Mouse (Mus musculus) lung, postnatal 25 days (tissue): Measurements from ENCODE around the gene Ly6g6c.

ENCODE experiments used
- DNase-seq: peaks from one replicate; pipeline ENCODE4 v3.0.0; 2022; ENCODE audit warnings: low spot score

Ly6g6c gene

DNA sequence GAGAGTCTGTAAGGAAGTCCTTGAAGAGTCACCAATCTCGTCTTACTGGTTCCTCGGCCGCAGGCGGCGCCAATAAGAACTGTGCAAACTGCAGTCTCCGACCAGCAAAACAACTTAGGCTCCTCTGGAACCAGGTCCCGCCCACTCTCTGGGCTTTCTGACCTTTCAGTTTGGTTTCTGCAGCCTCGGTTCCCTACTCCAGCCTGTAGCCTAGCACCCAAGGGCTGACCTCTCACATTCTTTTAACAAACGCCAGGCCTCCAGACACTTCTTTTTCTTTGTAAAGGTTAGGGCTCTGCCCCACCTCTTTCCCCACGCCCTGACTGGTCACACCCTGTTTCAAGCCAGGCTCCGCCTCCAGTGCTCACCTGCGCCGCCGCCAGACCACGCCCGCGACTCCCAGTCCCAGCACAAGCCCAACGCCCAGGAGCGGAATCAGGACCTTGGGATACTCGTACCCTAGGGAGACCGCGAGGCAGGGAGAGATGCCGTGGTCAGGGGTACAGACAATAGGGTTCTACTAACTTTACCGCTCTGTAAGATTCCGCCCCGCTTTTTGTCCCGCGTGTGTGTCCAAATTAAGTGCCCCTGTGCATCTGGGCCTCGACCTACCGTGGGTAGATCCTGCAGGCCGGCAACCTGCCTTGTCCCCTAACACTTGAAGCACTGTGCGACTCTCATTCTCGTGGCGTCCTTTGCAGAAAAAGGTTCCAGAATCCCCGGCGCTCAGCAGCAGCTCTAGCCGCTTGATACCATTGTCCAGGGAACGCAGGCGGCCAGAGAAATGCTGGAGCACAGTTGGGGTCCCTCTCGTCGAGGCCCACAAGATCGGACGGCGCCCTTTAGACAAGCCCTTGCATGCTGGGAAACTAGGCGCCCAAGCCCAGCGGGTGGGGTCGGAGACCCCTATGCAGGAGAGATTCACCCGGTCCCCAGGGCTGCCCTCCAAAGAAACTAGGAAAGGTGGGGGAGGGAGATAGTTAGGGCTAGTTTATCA lies at the start of gene Ly6g6c:
Ly6g6c (plus strand) TSS at position 438 of the 997 bp plus-strand sequence.
- DNase-seq: peak; percentile 87

DNA sequence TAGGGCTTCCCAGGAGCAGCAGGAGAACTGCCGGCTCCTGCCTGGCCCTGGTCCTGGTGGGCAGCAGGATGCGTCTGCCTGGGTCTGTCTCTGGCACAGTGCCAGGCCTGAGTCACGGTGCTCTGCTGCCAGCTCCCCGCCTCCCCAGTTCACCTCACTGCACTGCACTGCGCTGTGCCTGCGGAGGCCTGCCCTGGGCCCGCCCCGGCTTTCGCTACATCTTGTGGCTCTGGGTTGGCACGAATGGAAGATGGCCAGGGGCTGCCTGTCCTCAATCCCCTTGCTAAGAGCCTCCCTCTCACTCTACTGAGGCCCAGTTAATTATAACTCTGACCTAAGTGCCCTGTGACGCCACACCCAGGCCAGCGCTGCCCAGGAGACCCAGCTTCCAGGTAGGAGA lies 48.8 kb upstream of the Ly6g6c start, which contains the start of gene Vwa7:
Vwa7 (plus strand) TSS at position 204 of the 400 bp plus-strand sequence.
- DNase-seq: no peak

DNA sequence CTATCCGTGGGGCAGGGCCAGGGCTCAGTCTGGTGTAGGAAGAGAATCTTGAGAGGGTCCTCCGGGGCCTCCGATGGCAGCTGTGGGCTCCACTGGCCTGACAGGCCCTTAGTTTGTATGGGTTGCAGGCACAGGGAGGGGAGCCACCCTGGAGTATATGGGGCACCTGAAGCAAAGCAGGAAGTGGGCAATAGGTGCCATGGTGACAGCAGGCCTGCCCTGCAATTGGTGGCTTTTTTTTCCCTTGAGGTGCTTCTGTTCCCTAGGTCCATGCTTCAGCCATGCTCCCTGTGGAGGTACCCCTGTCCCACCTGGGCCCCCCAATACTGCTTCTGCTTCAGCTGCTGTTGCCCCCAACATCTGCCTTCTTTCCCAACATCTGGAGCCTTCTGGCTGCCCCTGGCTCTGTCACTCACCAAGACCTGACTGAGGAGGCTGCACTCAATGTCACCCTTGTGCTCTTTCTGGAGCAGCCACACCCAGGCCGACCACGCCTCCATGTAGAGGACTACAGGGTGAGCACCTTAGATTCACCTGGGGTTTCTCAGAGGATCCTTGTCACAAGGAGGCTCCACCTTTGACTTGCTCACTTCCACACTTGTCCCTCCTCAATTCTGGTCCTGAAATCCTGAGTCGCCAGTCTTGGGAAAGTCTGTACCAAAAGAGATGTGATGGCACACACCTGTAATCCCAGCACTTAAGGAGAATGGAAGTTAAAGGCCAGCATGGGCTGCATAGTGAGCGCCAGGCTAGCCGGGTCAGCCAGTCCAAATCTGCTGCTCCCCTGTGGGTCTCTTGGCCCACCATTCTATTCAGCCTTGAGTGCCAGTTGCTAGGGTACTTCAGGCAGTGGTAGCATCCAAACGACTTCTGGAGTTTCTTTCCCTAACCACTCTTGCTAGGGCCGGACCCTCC lies 48.1 kb upstream of the Ly6g6c start:
- DNase-seq: no peak

DNA sequence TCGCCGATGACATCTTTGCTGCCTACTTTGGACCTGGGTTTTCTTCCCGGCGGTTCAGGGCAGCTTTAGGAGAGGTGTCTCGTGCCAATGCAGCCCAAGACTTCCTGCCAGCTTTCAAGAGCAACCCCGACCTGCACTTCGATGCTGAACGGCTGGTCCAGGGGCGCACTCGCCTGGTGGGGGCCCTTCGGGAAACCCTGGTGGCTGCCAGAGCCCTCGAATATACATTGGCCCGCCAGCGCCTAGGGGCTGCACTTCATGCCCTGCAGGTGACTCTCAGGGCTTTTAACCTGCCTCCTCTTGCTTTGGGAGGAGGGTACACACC lies 47.5 kb upstream of the Ly6g6c start:
- DNase-seq: no peak

DNA sequence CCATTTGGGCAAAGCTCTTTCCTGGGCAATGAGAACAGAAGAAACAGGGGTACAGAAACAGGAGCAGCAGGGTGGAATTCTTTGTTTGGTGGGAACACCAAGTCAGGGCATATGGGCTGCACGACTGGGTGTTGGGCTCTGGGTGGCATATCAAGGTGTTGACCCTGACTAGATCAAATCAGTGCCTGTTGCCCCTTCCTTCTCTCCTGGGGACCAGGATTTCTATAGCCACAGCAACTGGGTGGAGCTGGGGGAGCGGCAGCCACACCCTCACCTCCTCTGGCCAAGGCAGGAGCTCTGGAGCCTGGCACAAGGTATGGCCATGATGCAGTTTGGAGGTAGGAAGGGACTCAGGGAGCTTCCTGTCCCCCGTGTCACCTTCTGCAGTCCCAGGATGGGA lies 47.0 kb upstream of the Ly6g6c start:
- no peak for DNase-seq

DNA sequence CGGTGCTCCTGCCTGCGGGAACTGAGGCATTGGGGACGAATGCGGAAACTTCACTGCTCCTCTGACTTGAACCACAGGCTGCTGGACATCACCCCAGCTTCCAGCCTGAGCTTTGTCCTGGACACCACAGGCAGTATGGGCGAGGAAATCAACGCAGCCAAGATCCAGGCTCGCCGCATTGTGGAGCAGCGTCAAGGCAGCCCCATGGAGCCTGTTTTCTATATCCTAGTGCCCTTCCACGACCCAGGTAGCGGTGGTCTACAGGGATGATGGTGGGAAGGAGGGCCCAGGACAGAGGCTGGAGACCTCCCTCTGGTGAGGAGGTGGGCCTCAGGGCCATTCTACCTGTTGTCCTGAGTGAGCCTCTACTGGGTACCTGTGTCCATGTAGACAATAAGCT lies 45.3 kb upstream of the Ly6g6c start:
- DNase-seq: no peak

DNA sequence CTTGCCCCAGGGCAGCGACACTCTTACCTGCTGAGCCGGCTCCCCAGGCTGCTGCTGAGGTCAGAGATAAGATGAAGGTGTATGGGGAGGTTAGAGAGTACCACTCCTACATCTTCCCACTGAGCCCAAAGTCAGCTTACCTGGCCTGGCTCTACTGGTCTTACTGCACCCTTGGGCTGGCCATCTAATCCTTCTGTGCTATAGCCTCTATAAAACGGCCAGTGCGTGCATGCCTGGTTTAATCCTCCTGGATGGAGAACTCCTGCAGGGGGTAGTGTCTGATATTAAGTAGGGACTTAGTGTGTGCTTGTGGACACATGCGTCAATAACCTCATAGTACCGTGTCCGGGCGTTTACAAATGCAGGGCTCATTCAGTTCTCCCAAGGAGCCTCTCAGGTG lies 44.6 kb upstream of the Ly6g6c start:
- DNase-seq: no peak

DNA sequence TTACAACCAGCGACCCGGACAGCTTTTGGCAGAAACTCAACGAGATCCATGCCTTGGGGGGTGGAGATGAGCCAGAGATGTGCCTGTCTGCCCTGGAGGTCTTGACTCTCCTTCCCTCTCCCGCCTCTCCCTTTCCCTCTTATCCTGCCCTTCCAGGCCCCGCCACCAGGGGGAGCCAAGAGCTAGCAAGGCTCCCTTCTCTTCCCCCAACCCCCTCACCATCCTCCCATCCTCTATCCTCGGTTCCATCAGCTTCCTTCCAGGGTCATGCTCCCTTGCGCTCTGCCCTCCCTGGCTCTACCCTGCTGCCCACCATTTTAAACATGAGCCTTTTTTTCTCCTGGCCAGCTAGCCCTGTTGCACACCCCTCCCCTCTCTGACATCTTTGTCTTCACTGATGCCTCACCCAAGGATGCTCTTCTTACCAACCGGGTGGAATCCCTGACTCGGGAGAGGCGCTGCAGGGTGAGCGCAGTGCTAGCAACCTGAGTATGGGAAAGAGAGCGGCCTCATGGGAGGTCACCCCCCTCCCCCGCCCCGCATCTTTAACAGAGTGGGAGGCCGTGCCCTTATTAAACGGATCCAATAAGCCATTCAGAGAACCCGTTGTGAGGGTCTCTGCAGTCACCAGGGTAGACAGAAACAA lies 43.9 kb upstream of the Ly6g6c start:
- peak; percentile 88 for DNase-seq

DNA sequence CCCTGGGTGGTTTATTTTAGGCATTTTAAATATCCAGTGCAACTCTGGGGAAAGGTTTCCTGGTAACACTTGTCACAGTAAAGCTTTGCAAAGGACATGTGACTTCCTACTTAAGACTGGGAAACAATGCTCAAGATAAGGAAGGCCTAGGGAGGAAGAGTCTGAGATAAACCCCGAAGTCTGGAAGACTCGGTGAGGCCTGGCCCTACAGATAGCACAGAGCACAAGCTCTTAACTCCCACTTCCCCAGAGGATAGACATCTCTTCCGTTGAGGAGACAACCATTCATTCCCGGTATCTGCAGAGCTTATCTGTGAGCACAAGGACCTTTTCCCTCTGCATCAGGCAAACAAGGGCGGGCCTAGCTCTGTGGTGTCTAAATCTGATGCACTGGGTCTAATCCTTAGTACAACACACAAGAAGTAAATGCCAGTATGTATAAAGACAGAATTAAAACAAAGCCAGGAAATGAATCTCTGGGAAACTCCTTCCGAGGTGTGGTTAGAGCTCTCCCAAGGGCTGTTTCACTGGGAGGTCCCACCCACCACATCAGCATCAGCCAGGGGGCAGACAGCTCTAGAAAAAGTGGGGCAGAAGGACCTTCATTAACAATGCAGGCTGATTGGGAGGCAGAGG lies 43.2 kb upstream of the Ly6g6c start:
- DNase-seq: peak; percentile 75

DNA sequence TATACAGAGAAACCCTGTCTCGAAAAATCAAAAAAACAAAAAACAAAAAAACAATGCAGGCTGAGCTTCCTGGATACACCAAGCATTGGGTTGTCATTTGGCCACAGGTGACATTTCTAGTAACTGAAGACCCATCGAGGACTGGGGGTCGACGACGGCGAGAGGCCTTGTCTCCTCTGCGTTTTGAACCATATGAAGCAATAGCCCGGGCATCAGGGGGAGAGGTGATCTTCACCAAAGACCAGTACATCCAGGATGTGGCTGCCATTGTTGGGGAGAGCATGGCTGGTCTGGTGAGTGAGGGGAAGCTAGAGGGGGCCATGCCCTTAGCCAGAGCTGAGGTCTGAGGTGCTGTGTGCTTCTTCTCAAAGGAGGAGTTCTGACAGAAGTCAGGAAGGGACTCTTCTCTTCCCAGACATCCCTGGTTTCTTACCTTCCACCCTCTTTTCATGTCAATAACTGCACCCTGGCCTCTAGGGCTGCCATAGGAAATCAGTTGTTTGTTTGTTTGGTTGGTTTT lies 42.6 kb upstream of the Ly6g6c start:
- DNase-seq: no peak

DNA sequence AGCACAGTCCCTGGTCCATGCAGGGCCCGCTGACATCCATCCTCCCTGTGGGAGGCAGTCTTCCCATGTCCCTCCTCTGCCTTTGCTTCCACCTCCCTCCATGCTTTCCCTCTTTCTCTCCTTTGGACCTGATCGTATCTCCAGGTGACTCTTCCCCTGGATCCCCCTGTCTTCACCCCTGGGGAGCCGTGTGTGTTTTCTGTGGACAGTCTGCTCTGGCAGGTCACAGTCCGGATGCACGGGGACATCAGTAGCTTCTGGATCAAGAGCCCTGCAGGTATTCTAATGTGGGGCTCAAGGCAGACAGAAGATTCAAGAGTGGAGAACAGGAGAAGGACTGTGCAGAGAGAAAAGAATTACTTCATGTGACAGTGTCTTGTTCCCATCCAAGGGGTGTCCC lies 42.0 kb upstream of the Ly6g6c start:
- DNase-seq: no peak

DNA sequence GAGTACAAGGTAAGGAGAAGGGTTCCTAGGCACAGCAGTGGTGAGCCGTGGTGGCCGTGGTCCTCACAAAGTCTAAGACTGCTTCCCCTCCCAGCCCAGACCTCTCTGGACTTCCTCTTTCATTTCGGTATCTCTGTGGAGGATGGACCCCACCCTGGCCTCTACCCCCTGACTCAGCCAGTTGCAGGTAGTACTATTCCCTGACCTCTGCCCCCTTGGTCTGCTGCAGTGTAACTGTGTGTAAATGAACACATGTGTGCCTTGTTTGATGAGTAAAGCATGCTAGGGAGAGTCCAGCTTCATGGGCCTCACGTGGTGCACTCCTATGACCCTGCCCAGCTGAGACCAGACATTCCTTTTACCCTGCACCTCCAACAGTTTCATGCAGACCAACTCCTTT lies 41.4 kb upstream of the Ly6g6c start:
- DNase-seq: no peak

DNA sequence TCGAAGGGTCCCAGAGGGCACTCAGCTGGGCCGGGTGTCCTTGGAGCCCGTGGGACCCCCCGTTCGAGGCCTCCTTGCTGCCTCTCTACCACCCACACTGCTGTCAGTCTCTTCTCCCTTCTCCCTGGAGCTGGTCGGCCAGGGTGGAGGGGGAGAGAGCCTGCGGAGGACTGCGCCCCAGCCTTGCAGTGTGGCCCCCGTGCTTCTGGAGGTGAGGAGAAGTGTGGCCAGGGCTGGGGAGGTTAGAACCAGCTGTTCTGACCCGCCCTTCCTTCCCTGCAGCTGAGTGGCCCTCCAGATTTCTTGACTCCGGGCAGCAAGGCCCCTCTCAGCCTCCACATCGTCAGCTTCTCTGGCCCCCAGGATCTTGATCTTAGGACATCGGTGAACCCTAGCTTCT lies 40.9 kb upstream of the Ly6g6c start:
- DNase-seq: no peak

DNA sequence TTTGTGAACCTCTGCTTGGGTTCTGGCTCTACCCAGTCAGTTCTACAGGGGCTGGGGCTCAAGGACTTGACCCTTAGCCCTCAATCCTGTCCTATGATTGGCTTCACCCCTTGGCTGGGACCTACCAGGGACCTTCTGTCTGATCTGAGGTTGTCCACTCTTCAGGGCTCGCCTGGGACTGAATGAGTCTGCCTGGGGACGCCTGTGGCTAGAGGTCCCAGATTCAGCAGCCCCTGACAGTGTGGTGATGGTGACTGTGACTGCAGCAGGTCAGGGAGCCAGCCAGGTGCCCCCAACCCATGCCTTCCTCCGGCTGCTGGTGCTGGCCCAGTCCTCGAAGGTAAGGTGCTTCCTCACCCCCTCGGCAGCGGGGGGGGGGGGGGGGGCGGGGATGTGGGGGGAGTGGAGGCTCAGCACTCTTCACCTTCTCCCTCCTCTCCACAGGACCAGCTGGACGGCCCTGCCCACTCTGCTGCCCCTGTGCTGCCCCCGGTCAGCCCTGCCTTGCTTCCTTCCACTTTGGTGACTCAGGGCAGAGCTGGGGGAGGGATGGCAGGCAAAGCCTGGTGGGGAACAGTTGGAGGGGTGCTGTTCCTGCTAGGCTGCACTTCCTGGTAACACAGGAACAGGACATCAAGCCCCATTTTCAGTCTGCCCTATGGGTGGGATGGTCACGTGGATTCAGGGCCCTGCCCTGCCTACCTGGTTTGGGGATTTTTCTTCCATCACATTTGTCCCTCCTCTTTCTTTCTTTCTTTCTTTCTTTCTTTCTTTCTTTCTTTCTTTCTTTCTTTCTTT lies 40.3 kb upstream of the Ly6g6c start:
- DNase-seq: no peak

DNA sequence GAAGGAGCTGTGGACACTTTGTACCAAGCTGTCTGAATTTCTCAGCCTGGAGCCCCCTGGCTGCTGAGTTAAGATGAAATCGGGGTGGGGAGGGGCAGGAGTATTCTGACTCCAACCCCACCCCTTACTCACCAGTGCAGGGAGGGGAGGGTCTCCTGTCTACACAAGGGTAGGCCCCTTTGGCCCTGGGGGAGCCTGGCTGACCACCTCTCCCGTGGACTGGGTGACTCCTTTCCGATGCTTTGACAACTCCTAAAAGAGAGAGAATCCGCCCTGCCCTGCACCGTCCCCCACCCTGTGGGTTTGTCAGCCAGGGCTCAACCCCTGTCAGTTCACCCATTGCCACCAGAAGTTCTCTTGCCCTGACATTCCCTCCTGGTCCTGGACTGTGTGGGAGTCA lies 39.0 kb upstream of the Ly6g6c start:
- no peak for DNase-seq

DNA sequence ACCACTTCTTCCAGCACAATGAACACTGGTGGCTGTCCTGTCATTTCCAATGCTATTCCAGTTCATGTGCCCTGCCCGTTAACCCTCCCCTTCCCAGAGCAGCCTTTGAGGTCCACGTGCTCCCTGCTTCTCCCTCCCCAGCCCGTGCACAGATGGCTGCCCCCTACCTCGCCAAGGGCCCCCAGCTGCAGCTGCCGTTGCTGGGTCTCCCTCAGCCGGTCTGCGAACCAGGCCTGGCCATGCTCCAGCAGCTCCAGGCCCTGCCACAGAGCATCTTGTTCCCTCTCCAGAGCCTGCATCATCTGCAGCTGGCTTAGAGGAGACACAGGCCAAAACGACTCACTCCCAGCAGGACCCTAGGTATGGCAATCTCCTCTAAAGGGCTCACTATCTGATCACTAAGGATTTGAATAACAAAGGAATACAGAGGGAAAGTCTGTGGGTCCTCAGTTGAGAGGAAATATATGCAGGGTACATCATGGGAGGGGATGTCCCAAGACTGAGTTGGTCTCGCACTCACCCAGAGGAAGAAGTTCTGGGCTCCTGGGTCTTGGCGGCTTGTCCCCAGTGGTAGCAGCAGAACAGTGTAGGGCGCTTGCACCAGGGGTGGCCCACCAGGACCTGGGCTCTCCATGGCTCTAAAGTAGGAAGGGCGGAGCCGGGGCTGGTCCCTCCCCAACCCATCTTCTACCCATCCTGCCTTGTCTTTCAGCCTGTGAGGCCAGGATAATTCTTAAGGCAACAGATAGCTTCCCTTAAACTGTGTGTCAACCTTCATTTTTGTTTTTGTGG lies 37.7 kb upstream of the Ly6g6c start, which contains the start of gene Sapcd1:
Sapcd1 (minus strand) TSS at position 740 of the 792 bp plus-strand sequence.
- no peak for DNase-seq

DNA sequence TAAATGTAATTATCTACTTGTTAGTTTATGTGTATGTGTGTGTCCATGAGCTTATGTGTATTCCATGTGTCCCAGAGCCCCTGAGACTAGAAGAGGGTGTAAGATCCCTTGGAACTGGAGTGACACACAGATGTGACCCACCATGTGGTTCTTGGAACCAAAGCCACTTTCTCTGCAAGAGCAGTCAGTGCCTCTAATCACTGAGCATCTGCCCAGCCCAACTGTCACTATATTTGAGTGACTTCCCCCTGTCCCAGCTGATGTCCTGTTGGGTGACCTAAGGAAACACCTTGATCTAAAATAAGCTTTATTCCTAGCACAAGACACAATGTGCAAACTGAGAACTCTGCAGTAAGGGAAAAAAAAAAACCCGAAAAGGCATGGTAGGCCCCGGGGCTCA lies 36.9 kb upstream of the Ly6g6c start:
- no peak for DNase-seq

DNA sequence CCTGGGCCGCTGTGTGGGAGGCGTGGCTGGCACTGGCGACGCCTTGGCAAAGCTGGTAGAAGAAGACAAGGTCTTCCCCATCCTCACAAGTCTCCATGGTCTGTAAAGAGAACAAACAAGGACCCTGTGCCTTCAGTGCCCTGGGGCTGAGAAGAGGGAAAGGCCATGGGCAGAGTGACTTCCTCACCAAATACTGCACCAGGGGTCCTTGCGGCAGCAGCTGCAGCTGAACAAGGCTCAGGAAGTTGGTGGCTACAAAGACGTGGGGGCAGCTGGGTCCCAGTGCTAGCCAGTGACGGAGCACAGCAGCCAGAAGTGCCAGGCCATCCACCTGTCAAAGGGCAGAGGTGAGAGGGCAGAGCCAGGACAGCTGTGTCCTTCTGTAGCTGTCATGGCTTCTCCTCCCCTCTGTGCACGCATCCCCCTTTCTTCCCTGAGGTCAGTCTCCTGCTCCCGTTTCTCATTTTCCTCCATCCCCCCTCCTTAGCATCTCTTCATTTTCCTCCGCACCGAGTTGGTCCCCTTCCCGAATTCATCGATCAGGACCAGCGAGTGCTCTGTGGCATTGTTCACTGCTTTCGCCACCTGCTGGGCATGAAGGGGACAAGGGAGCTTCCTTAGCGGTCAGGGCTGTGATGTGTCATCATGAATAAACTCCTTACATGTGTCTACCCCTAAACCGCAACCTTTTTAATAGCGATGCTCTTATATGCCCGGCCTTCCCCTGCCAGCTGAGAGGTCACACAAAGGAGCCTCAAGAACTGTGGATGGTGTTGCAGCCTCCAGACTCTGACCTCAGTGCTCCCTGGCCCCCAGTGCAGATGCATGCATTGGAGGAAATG lies 35.3 kb upstream of the Ly6g6c start:
- peak; percentile 30 for DNase-seq

DNA sequence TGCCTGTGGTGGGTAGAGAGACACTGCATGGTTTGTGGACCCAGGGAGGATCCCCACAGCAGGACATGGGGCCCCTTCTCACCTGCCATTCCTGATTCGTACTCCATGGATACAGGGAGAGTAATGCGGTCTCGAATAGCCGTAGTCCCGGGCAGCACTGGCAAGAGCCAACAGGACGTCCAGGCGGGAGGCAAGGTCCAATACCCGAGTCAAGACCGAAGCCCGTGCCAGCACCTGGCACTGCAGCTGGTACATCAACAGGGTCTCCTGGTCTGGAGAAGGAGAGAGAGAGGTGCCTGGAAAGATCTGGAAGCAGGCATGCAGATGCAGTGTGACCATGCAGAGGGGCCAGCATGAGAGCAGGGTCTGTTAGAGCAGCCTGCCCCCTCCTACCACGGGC lies 33.9 kb upstream of the Ly6g6c start:
- DNase-seq: no peak
